Mouse (Mus musculus) hindbrain, embryonic 14.5 days (tissue): ENCODE data around the gene Cpox. TPM values are rescaled to one million over a fixed set of nuclear protein-coding genes. Genes with fewer than 3 reads are reported as not detected.

ENCODE experiments used
- ATAC-seq: fragments of 200-750 bp; cut with Nextera tagmentation; 2 replicates; pipeline ENCODE4 v1.8.0; 2017; ENCODE audit warnings: moderate number of reproducible peaks, mild to moderate bottlenecking, moderate TSS enrichment, moderate library complexity; ENCODE audit not compliant: low FRiP score
- DNase-seq: peaks from one replicate; pipeline ENCODE4 v3.0.0-alpha.2; 2015; ENCODE audit warnings: low spot score
- H3K27ac ChIP-seq: fragments of 300-500 bp; sonication (generic); 2 replicates; pipeline ENCODE4 v1.5.1; 2014; ENCODE audit warnings: mild to moderate bottlenecking, moderate library complexity
- H3K27me3 ChIP-seq: fragments of 300-500 bp; sonication (generic); 2 replicates; pipeline ENCODE4 v1.6.1; 2014; ENCODE audit warnings: mild to moderate bottlenecking, low read length, mixed read lengths; ENCODE audit not compliant: control insufficient read depth, insufficient read depth
- H3K36me3 ChIP-seq: fragments of 300-500 bp; sonication (generic); replicated peaks from 2 replicates; pipeline ENCODE4 v1.6.1; 2014; ENCODE audit not compliant: control insufficient read depth, insufficient read depth
- H3K4me1 ChIP-seq: fragments of 300-500 bp; sonication (generic); replicated peaks from 2 replicates; pipeline ENCODE4 v1.6.1; 2014; ENCODE audit warnings: antibody characterized with exemption, low read length, mixed read lengths; ENCODE audit not compliant: control insufficient read depth, insufficient read depth
- H3K4me2 ChIP-seq: fragments of 300-500 bp; sonication (generic); replicated peaks from 2 replicates; pipeline ENCODE4 v1.6.1; 2014; ENCODE audit warnings: mild to moderate bottlenecking, moderate library complexity
- H3K4me3 ChIP-seq: fragments of 300-500 bp; sonication (generic); replicated peaks from 2 replicates; pipeline ENCODE4 v1.5.1; 2014; ENCODE audit warnings: mild to moderate bottlenecking, low read length
- H3K9ac ChIP-seq: fragments of 300-500 bp; sonication (generic); 2 replicates; pipeline ENCODE4 v1.6.1; 2014
- H3K9me3 ChIP-seq: fragments of 300-500 bp; sonication (generic); 2 replicates; pipeline ENCODE4 v1.6.1; 2016; ENCODE audit warnings: low read length; ENCODE audit not compliant: control insufficient read depth
- WGBS: fragments of 180-500 bp; shearing (Covaris S2); extraction: QIAGEN DNeasy Blood & Tissue Kit; methylation state at CpG from one replicate; pipeline ENCODE4 v1.1.7; 2014; 5-methylcytosine and 5-hydroxymethylcytosine counted together
- polyA plus RNA-seq: library from polyadenylated mRNA; unstranded; fragments of >200 nt; fragmentation: Nextera tagmentation; extraction: Ambion mirVana; gene quantifications from 2 replicates; pipeline ENCODE4 v1.2.1, GENCODE M21; 2014

Cpox gene
- polyA plus RNA-seq, 1 experiment from 2014 or later = 12.4 TPM

DNA sequence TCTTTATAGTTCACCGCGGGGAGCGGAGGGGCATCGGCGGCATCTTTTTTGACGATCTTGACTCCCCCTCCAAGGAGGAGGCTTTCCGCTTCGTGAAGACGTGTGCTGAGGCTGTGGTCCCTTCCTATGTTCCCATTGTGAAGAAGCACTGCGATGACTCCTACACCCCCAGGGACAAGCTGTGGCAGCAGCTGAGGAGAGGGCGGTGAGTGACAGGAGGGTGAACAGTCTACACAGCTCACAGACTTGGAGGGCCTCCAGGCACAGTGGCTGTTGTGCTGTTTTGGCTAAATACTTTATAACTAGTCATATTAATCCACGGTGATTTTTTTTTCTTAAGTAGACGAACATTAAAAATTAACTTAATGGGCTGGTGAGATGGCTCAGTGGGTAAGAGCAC is 5.2 kb downstream of the Cpox start:
- H3K9ac ChIP-seq = no peak overlapping the region
- no peak for ATAC-seq
- no peak overlapping the region for H3K27ac ChIP-seq
- no peak overlapping the region for H3K4me3 ChIP-seq
- H3K4me1 ChIP-seq = peaks cover 7% of the 10 kb centered on the region
- WGBS = 87% methylated on average over 13 of the region's 13 CpGs
- no peak overlapping the region for H3K4me2 ChIP-seq
- H3K36me3 ChIP-seq = peaks cover 54% of the 10 kb centered on the region
- no peaks in the 10 kb centered on the region for H3K9me3 ChIP-seq
- no peaks in the 10 kb centered on the region for H3K27me3 ChIP-seq
- no peak for DNase-seq

- Histone ChIP-seq H3K27ac (no peak overlapping the region), H3K9ac (no peak overlapping the region), H3K36me3 (peaks cover 60% of the 10 kb centered on the region), H3K9me3 (no peaks in the 10 kb centered on the region), H3K4me2 (no peak overlapping the region), H3K4me3 (no peak overlapping the region), H3K4me1 (peaks cover 6% of the 10 kb centered on the region), H3K27me3 (no peaks in the 10 kb centered on the region)
- DNase-seq = no peak
- WGBS = 89% methylated on average over 7 of the region's 7 CpGs
- no peak for ATAC-seq
These were observed 6.1 kb downstream of the Cpox start for GRCm38 (mm10) chr16:58676156-58676555.

DNA sequence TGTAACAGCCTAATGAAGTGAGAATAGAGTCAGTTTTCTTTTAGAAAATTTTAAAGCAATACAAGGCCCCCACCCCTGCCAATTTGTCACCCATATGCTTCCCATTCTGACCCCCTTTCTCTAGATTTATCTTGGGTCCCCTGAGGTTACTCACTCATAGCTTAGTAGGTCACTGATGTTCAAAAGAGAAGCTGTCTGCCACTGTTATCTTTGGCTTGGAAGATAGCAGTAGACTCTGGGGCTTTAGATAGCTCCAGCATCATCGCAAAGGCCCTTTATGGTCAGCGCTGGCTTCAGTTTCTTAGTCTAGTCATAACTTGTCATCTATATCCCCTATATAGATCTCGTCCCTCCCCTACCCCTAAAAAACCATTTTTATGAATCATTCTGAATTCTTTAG is 6.5 kb downstream of the Cpox start:
- Histone ChIP-seq H3K4me3 (no peak overlapping the region), H3K9me3 (no peaks in the 10 kb centered on the region), H3K9ac (no peak overlapping the region), H3K36me3 (peaks cover 63% of the 10 kb centered on the region), H3K27ac (no peak overlapping the region), H3K4me1 (peaks cover 1% of the 10 kb centered on the region; the same call in 1 of the 2 replicates), H3K27me3 (no peaks in the 10 kb centered on the region), H3K4me2 (no peak overlapping the region)
- WGBS = 91% methylated on average over 3 of the region's 3 CpGs
- ATAC-seq (no peak), DNase-seq (no peak)

DNA sequence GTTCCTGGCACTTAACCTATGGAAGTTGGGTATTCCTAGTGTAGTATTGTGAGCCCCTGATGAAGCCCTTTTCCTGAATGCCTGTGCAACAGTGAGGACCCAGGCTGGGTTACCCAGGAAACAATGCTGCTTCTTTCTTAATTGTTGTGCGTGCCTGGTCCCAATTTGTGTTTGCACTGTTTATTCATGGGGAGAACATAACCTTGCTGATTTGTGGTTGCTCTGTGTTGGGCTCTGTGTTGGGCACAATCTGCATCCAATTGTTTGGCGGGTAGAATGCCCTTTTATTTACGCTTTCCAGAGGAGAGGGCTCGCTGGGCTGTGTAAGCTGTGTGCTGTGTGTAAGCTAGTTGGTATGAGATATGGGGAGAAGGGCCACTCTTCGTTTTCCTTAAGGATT is 7.4 kb downstream of the Cpox start:
- Histone ChIP-seq H3K4me3 (no peak overlapping the region), H3K9ac (no peak overlapping the region), H3K9me3 (no peaks in the 10 kb centered on the region), H3K27ac (no peak overlapping the region), H3K4me2 (no peak overlapping the region), H3K4me1 (no peaks in the 10 kb centered on the region), H3K36me3 (peaks cover 63% of the 10 kb centered on the region), H3K27me3 (no peaks in the 10 kb centered on the region)
- ATAC-seq (no peak), DNase-seq (no peak)
- 77% methylated on average over 5 of the region's 5 CpGs for WGBS

DNA sequence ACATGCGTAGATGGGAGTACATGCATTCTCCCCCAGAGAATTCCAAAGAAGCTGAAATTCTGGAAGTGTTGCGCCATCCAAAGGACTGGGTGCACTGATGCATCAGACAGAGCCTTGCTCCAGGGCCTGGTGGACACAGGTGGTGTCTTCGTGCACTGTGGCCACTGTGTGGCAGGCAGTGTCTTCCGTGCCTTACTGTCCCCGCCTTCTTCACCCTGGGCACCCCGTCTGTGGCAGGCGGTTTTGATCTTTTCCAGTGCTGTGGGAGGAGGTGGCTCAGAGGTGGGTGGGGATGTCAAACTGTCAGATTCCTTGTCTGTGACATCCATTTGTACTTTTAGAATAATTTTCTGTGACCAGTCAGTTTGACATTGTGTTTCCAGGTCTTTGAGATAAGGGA is 8.6 kb downstream of the Cpox start:
- Histone ChIP-seq H3K27ac (no peak overlapping the region), H3K9me3 (no peaks in the 10 kb centered on the region), H3K36me3 (peaks cover 56% of the 10 kb centered on the region), H3K27me3 (no peaks in the 10 kb centered on the region), H3K9ac (no peak overlapping the region), H3K4me1 (no peaks in the 10 kb centered on the region), H3K4me3 (no peak overlapping the region), H3K4me2 (no peak overlapping the region)
- ATAC-seq (no peak), DNase-seq (no peak)
- WGBS = 82% methylated on average over 7 of the region's 7 CpGs

GRCm38 (mm10) chr16:58682046-58682445 is 12.0 kb downstream of the Cpox start:
- Histone ChIP-seq H3K27me3 (no peaks in the 10 kb centered on the region), H3K9ac (no peak overlapping the region), H3K27ac (no peak overlapping the region), H3K36me3 (peaks cover 26% of the 10 kb centered on the region), H3K9me3 (no peaks in the 10 kb centered on the region), H3K4me3 (no peak overlapping the region), H3K4me1 (no peaks in the 10 kb centered on the region), H3K4me2 (no peak overlapping the region)
- 92% methylated on average over 6 of the region's 6 CpGs for WGBS
- ATAC-seq = no peak
- DNase-seq = no peak

- WGBS = 87% methylated on average over 7 of the region's 7 CpGs
- Histone ChIP-seq H3K9ac (no peak overlapping the region), H3K4me1 (no peaks in the 10 kb centered on the region), H3K4me2 (no peak overlapping the region), H3K36me3 (peaks cover 18% of the 10 kb centered on the region), H3K9me3 (no peaks in the 10 kb centered on the region), H3K4me3 (no peak overlapping the region), H3K27ac (no peak overlapping the region), H3K27me3 (no peaks in the 10 kb centered on the region)
- DNase-seq = no peak
- ATAC-seq = no peak
These were observed 12.8 kb downstream of the Cpox start for GRCm38 (mm10) chr16:58682870-58683269.

- Histone ChIP-seq H3K36me3 (peaks cover 10% of the 10 kb centered on the region), H3K27me3 (no peaks in the 10 kb centered on the region), H3K4me1 (no peaks in the 10 kb centered on the region), H3K9ac (no peak overlapping the region), H3K4me3 (no peak overlapping the region), H3K27ac (no peak overlapping the region), H3K9me3 (no peaks in the 10 kb centered on the region), H3K4me2 (no peak overlapping the region)
- WGBS = 94% methylated on average over 4 of the region's 4 CpGs
- DNase-seq (no peak), ATAC-seq (no peak)
These were observed 13.8 kb downstream of the Cpox start for GRCm38 (mm10) chr16:58683911-58684310.

DNA sequence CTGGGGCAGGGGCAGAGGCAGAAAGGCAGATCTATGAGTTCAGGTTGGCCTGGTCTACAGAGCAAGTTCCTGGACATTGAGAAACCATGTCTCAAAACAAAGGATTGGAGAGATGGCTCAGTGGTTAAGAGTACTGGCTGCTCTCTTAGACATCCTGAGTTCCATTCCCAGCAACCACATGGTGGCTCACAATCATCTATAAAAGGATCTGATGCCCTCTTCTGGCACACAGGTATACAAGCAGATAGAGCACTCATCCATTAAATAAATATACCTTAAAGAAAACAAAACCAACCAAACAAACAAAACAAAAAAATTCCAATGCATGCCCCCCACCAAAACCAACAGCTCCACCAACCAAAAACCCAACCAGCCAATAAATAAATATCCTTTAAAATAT is 14.4 kb downstream of the Cpox start:
- no peaks in the 10 kb centered on the region for H3K27me3 ChIP-seq
- H3K36me3 ChIP-seq = peaks cover 10% of the 10 kb centered on the region; the same call in 1 of the 2 replicates
- H3K4me3 ChIP-seq = no peak overlapping the region
- DNase-seq (no peak), ATAC-seq (no peak)
- H3K9ac ChIP-seq = no peak overlapping the region
- H3K27ac ChIP-seq = no peak overlapping the region
- H3K4me1 ChIP-seq = no peaks in the 10 kb centered on the region
- H3K4me2 ChIP-seq = no peak overlapping the region
- H3K9me3 ChIP-seq = no peaks in the 10 kb centered on the region
